Mouse (Mus musculus): ENCODE measurements around the gene Oser1. TPM values are rescaled to one million over a fixed set of nuclear protein-coding genes. Genes with fewer than 3 reads are reported as not detected.
"Not testable (repeated sequence)": the region's sequence is repeated elsewhere in the genome, so short reads cannot be mapped to it uniquely, and the experiment has no call there.

Oser1 gene
- total RNA-seq, 2 experiments from 2014 or later = 20.7 to 23.8 TPM

- intact Hi-C loops (cut with DNase I) = no loop called here
- no peak for TF ChIP-seq CTCF (IDR thresholded peaks at IDR 0.05)
Measured at GRCm38 (mm10) chr2:163462386-163462785, 37.9 kb upstream of the Oser1 start.

GRCm38 (mm10) chr2:163461307-163461706 is 36.8 kb upstream of the Oser1 start:
- H3K27ac ChIP-seq; H3K4me3 ChIP-seq; intact Hi-C loops (cut with DNase I); DNase-seq (ENCODE audit: extremely low spot score in 1 of 2, low spot score in 2 of 2): not testable (repeated sequence)

More at GRCm38 (mm10) chr2:163462386-163462785, 37.9 kb upstream of the Oser1 start:
- Histone ChIP-seq H3K27ac (no peak overlapping the region), H3K4me3 (no peak overlapping the region)
- DNase-seq (ENCODE audit: extremely low spot score in 1 of 2, low spot score in 2 of 2) = no peak

GRCm38 (mm10) chr2:163460622-163461021 is 36.1 kb upstream of the Oser1 start:
- no peak for DNase-seq (ENCODE audit: extremely low spot score in 1 of 2, low spot score in 2 of 2)
- no peak for TF ChIP-seq CTCF (IDR thresholded peaks at IDR 0.05)
- Histone ChIP-seq H3K27ac (no peak overlapping the region), H3K4me3 (no peak overlapping the region)
- intact Hi-C loops (cut with DNase I) = no loop called here

GRCm38 (mm10) chr2:163459380-163459779 is 34.9 kb upstream of the Oser1 start:
- intact Hi-C loops (cut with DNase I) = no loop called here
- H3K27ac ChIP-seq = peak overlapping the region; percentile 28; the same call in 1 of the 2 replicates
- no peak for DNase-seq (ENCODE audit: extremely low spot score in 1 of 2, low spot score in 2 of 2)
- 0 out of 2 replicates have a peak overlapping the region, but pooled peaks have one; percentile 1 for H3K4me3 ChIP-seq
- no peak for TF ChIP-seq CTCF (IDR thresholded peaks at IDR 0.05)

GRCm38 (mm10) chr2:163458539-163459265 is 34.2 kb upstream of the Oser1 start:
- no peak for TF ChIP-seq CTCF (IDR thresholded peaks at IDR 0.05)
- H3K27ac ChIP-seq = peak overlapping the region; percentile 28; the same call in 1 of the 2 replicates
- peak overlapping the region; percentile 1; the same call in 1 of the 2 replicates for H3K4me3 ChIP-seq
- intact Hi-C loops (cut with DNase I) = no loop called here
- no peak for DNase-seq (ENCODE audit: extremely low spot score in 1 of 2, low spot score in 2 of 2)

GRCm38 (mm10) chr2:163453378-163453777 is 28.9 kb upstream of the Oser1 start:
- TF ChIP-seq CTCF (IDR thresholded peaks at IDR 0.05) = no peak
- DNase-seq (ENCODE audit: extremely low spot score in 1 of 2, low spot score in 2 of 2) = no peak
- Histone ChIP-seq H3K4me3 (no peak overlapping the region), H3K27ac (no peak overlapping the region)
- intact Hi-C loops (cut with DNase I) = no loop called here

GRCm38 (mm10) chr2:163452738-163453137 is 28.2 kb upstream of the Oser1 start:
- peak; percentile 46 for TF ChIP-seq CTCF (IDR thresholded peaks at IDR 0.05)
- no peak for DNase-seq (ENCODE audit: extremely low spot score in 1 of 2, low spot score in 2 of 2)
- intact Hi-C loops (cut with DNase I) = no loop called here
- no peak overlapping the region for H3K4me3 ChIP-seq
- H3K27ac ChIP-seq = no peak overlapping the region

GRCm38 (mm10) chr2:163450668-163451295 is 26.3 kb upstream of the Oser1 start:
- intact Hi-C loops (cut with DNase I) = no loop called here
- peak in 1 of 2 experiments; percentile 52 for DNase-seq (ENCODE audit: extremely low spot score in 1 of 2, low spot score in 2 of 2)
- no peak for TF ChIP-seq CTCF (IDR thresholded peaks at IDR 0.05)
- H3K27ac ChIP-seq = peak overlapping the region; percentile 47
- H3K4me3 ChIP-seq = no peak overlapping the region

- Histone ChIP-seq H3K27ac (no peak overlapping the region), H3K4me3 (no peak overlapping the region)
- intact Hi-C loops (cut with DNase I) = no loop called here
- DNase-seq (ENCODE audit: extremely low spot score in 1 of 2, low spot score in 2 of 2) = no peak
- no peak for TF ChIP-seq CTCF (IDR thresholded peaks at IDR 0.05)
Measured at GRCm38 (mm10) chr2:163449276-163449675, 24.8 kb upstream of the Oser1 start.

- DNase-seq (ENCODE audit: extremely low spot score in 1 of 2, low spot score in 2 of 2) = no peak
- no peak for TF ChIP-seq CTCF (IDR thresholded peaks at IDR 0.05)
- intact Hi-C loops (cut with DNase I) = no loop called here
- Histone ChIP-seq H3K27ac (no peak overlapping the region), H3K4me3 (no peak overlapping the region)
Measured at GRCm38 (mm10) chr2:163447375-163447774, 22.9 kb upstream of the Oser1 start.

- no peak for TF ChIP-seq CTCF (IDR thresholded peaks at IDR 0.05)
- Histone ChIP-seq H3K27ac (no peak overlapping the region), H3K4me3 (no peak overlapping the region)
- intact Hi-C loops (cut with DNase I) = no loop called here
- no peak for DNase-seq (ENCODE audit: extremely low spot score in 1 of 2, low spot score in 2 of 2)
Measured at GRCm38 (mm10) chr2:163444017-163444416, 19.5 kb upstream of the Oser1 start.

- DNase-seq (ENCODE audit: extremely low spot score in 1 of 2, low spot score in 2 of 2) = no peak
- H3K27ac ChIP-seq = no peak overlapping the region
- no peak for TF ChIP-seq CTCF (IDR thresholded peaks at IDR 0.05)
- intact Hi-C loops (cut with DNase I) = no loop called here
- H3K4me3 ChIP-seq = no peak overlapping the region
Measured at GRCm38 (mm10) chr2:163443543-163443942, 19.0 kb upstream of the Oser1 start.
